Mouse (Mus musculus) ES-Bruce4 (cell line): ENCODE results near the gene Adipoq. TPM values are rescaled to one million over a fixed set of nuclear protein-coding genes. Genes with fewer than 3 reads are reported as not detected.

Source experiments
- H3K27ac ChIP-seq: 2 replicates; pipeline ENCODE4 v1.5.1; 2012; ENCODE audit warnings: low read length, inconsistent platforms; ENCODE audit not compliant: insufficient read depth
- H3K27me3 ChIP-seq: 2 replicates; pipeline ENCODE4 v1.6.1; 2012; ENCODE audit warnings: mild to moderate bottlenecking, low read length, inconsistent platforms; ENCODE audit not compliant: control insufficient read depth, poor library complexity, insufficient read depth, severe bottlenecking
- H3K36me3 ChIP-seq: 2 replicates; pipeline ENCODE4 v1.6.1; 2012; ENCODE audit warnings: inconsistent platforms, mild to moderate bottlenecking, low read length, moderate library complexity; ENCODE audit not compliant: control insufficient read depth, poor library complexity, insufficient read depth, severe bottlenecking
- H3K4me1 ChIP-seq: one replicate; pipeline ENCODE4 v1.8.1; 2011; ENCODE audit warnings: low read length; ENCODE audit not compliant: control insufficient read depth, insufficient read depth
- H3K4me3 ChIP-seq: 2 replicates; pipeline ENCODE4 v1.5.1; 2011; ENCODE audit warnings: low read depth, mild to moderate bottlenecking, low read length
- H3K9ac ChIP-seq: 2 replicates; pipeline ENCODE4 v1.6.1; 2012; ENCODE audit warnings: low read depth, mild to moderate bottlenecking, inconsistent platforms; ENCODE audit not compliant: poor library complexity, severe bottlenecking
- H3K9me3 ChIP-seq: replicated peaks from 2 replicates; pipeline ENCODE4 v1.6.1; 2012; ENCODE audit warnings: mild to moderate bottlenecking, low read length, inconsistent platforms; ENCODE audit not compliant: control insufficient read depth, poor library complexity, insufficient read depth, severe bottlenecking
- CTCF ChIP-seq: IDR thresholded peaks from one replicate; pipeline ENCODE4 v1.8.1; 2011; ENCODE audit warnings: low read depth, low read length
- EP300 ChIP-seq: IDR thresholded peaks from 2 replicates; pipeline ENCODE4 v1.6.1; 2011; ENCODE audit warnings: low read depth, low read length; ENCODE audit not compliant: insufficient read depth
- POLR2A ChIP-seq: IDR thresholded peaks from one replicate; pipeline ENCODE4 v1.8.1; 2011; ENCODE audit warnings: low read length; ENCODE audit not compliant: insufficient read depth
- polyA plus RNA-seq: library from polyadenylated mRNA; stranded (reverse); fragments of >200 nt; gene quantifications from 2 replicates; pipeline ENCODE4 v1.2.4, GENCODE M21; 2011; ENCODE audit warnings: low read depth; ENCODE audit not compliant: missing spikeins, insufficient read depth, insufficient read length

Adipoq gene
- polyA plus RNA-seq, 1 experiment = not detected

DNA sequence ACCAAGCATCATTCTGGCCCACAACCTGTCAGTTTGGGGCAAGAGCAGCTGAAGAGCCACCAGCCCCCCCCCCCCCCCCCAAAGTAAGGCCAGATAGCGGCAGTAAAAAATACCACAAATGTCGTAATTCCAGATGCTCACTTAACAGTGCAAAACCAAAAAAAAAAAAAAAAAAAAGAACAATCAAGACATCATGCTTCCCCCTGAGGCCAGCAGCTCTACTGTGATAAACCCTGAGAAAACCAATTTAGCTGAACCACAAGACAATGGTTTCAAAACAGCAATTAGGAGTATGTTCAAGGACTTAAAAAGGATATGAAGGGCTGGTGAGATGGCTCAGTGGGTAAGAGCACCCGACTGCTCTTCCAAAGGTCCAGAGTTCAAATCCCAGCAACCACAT, 15.8 kb downstream of the Adipoq start:
- no peaks in the 10 kb centered on the region for H3K27me3 ChIP-seq
- TF ChIP-seq EP300 = no peak
- TF ChIP-seq POLR2A = no peak
- TF ChIP-seq CTCF = no peak
- H3K9me3 ChIP-seq = no peaks in the 10 kb centered on the region
- no peaks in the 10 kb centered on the region for H3K4me1 ChIP-seq
- no peaks in the 10 kb centered on the region for H3K36me3 ChIP-seq
- no peak overlapping the region for H3K4me3 ChIP-seq
- H3K9ac ChIP-seq = no peak overlapping the region
- H3K27ac ChIP-seq = no peak overlapping the region

DNA sequence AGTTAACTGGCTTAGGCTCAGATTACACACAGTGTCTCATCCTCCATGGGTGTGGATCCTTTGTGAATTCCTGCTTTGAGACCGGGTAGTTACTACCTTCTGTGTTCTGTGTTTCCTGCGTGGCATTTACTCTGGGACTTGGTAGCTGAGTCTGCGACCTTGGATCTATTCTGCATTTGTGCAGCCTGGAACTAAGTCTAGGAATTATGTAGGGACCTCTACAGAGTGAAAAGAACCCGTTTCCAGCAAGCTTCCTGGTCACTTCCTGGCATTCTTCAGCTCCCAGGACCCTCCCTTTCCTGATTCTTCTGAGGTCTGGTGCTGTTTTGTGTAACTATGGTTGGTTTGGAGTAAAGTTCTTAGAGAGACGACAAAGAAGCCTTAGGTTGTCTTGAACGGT, 18.1 kb downstream of the Adipoq start:
- Histone ChIP-seq H3K27me3 (no peaks in the 10 kb centered on the region), H3K27ac (0 out of 2 replicates have a peak overlapping the region, but pooled peaks have one; percentile 25), H3K4me1 (no peaks in the 10 kb centered on the region), H3K9ac (peak overlapping the region; percentile 14; the same call in 1 of the 2 replicates), H3K9me3 (no peaks in the 10 kb centered on the region), H3K4me3 (no peak overlapping the region), H3K36me3 (no peaks in the 10 kb centered on the region)
- no peak for TF ChIP-seq CTCF
- TF ChIP-seq POLR2A = no peak
- TF ChIP-seq EP300 = no peak

DNA sequence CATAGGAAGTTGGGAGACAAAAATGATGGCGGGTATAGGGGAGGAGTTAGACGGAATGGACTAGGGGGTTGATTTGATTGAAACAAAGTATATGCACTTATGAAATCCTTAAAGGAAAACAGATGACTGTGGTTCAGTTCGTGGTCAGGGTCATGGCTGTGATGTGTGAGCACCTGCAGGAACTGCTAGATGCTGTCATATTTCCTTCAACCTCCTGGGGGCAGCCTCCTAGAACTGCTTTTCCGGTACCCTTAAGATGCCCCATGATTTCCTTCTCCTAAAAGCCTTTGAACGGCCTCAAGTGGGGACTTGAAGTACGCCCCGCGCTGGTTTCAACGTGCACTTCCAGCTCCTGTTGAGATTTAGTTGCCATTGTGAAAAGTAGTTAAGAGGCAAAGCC, 19.1 kb downstream of the Adipoq start:
- Histone ChIP-seq H3K27ac (no peak overlapping the region), H3K36me3 (no peaks in the 10 kb centered on the region), H3K4me3 (no peak overlapping the region), H3K9me3 (no peaks in the 10 kb centered on the region), H3K4me1 (no peaks in the 10 kb centered on the region), H3K27me3 (no peaks in the 10 kb centered on the region), H3K9ac (no peak overlapping the region)
- TF ChIP-seq POLR2A (no peak), CTCF (no peak), EP300 (no peak)

DNA sequence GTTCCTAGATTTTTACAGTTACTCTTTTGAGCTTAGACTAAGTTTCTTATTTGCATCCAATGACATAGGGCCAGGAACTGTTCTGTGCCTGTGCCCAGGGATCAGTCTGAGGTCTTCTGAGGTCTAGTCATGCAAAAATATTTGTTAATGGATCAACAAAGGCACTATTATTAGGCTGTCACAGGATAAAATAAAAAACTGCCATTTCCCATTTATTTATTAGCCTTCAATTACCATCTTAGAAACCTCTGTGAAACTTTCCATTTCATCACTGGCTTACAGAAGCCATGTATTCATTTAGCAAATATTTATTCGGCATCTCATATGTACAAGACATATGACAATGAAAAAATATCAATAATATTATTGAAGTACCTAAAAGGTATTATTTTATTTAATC, 20.3 kb downstream of the Adipoq start:
- no peak for TF ChIP-seq EP300
- no peak for TF ChIP-seq CTCF
- Histone ChIP-seq H3K9ac (no peak overlapping the region), H3K36me3 (no peaks in the 10 kb centered on the region), H3K4me3 (no peak overlapping the region), H3K4me1 (no peaks in the 10 kb centered on the region), H3K9me3 (no peaks in the 10 kb centered on the region), H3K27me3 (no peaks in the 10 kb centered on the region), H3K27ac (no peak overlapping the region)

DNA sequence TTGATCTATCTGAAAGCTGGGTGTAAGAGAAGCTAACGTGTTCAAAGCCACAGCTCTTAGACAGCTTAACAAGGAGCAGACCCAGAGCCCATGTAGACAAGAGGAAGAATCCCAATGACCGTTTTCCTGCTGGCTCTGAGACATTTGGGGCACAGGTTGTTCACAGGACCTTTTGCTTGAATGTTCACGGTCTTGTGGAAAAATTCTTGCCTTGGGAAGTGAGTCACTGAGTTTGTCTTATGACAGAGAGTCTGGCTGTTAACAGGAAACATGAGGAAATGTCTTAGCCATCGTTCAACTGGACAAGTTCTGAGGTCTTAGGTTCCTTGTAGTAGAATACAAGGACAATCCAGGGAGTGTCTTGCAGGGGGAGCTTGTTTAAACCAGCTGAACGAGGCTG, 20.7 kb downstream of the Adipoq start:
- H3K9ac ChIP-seq = no peak overlapping the region
- no peak overlapping the region for H3K4me3 ChIP-seq
- no peaks in the 10 kb centered on the region for H3K4me1 ChIP-seq
- no peak overlapping the region for H3K27ac ChIP-seq
- TF ChIP-seq EP300 (no peak), CTCF (no peak), POLR2A (no peak)
- H3K9me3 ChIP-seq = no peaks in the 10 kb centered on the region
- H3K36me3 ChIP-seq = no peaks in the 10 kb centered on the region
- no peaks in the 10 kb centered on the region for H3K27me3 ChIP-seq

DNA sequence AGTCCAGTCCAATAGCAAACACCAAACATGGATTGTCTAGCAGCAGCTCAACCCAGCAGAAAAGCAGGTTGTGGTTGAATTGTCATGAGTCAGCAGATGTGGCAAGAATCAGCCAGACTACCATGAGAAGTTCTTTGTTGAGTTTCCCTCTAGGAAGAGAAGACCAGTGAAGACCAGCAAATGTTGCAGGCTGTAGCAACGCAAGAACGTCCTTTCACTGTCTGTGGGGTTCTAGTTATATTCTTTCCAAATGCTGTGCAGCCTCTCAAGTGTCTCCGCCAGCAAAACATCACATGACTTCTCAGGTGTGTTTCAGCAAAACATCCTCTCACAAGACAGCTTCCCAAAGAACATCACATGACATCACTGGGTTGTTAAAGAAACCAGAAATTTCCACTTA, 24.5 kb downstream of the Adipoq start:
- H3K9ac ChIP-seq = no peak overlapping the region
- H3K4me1 ChIP-seq = no peaks in the 10 kb centered on the region
- H3K9me3 ChIP-seq = no peaks in the 10 kb centered on the region
- no peaks in the 10 kb centered on the region for H3K27me3 ChIP-seq
- no peak overlapping the region for H3K27ac ChIP-seq
- no peak overlapping the region for H3K4me3 ChIP-seq
- no peaks in the 10 kb centered on the region for H3K36me3 ChIP-seq
- TF ChIP-seq EP300 (no peak), CTCF (no peak), POLR2A (no peak)

DNA sequence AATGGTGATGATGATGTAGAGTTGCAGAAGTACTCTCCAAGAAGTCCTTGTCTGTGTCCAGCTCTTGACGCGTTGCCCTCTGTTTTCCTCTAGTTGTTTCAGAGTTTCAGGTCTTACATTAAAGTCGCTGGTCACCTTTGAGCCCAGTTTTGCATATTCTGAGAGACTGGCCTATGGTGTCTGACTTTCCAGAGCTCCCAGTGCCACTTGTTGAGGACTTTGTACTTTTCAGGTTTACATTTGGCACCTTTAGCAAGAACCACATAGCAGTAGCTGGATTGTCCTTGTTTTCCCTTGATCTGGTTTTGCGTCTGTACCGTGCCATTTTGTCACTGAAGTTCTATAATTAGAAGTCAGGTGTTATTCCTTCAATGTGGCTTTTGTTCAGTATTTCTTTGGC, 27.6 kb downstream of the Adipoq start:
- Histone ChIP-seq H3K4me1 (no peaks in the 10 kb centered on the region), H3K27ac (no peak overlapping the region), H3K9ac (no peak overlapping the region), H3K27me3 (no peaks in the 10 kb centered on the region), H3K9me3 (no peaks in the 10 kb centered on the region), H3K36me3 (no peaks in the 10 kb centered on the region), H3K4me3 (no peak overlapping the region)
- TF ChIP-seq CTCF = no peak
- TF ChIP-seq EP300 = no peak
- no peak for TF ChIP-seq POLR2A
